Mouse (Mus musculus) left cerebral cortex, adult 11 months (tissue): ENCODE data around the gene Bckdk.
"Not testable (repeated sequence)": the region's sequence is repeated elsewhere in the genome, so short reads cannot be mapped to it uniquely, and the experiment has no call there.

Source experiments
- DNase-seq: peaks from one replicate; pipeline ENCODE4 v3.0.0; 2022; ENCODE audit warnings: low spot score

The Bckdk gene

DNA sequence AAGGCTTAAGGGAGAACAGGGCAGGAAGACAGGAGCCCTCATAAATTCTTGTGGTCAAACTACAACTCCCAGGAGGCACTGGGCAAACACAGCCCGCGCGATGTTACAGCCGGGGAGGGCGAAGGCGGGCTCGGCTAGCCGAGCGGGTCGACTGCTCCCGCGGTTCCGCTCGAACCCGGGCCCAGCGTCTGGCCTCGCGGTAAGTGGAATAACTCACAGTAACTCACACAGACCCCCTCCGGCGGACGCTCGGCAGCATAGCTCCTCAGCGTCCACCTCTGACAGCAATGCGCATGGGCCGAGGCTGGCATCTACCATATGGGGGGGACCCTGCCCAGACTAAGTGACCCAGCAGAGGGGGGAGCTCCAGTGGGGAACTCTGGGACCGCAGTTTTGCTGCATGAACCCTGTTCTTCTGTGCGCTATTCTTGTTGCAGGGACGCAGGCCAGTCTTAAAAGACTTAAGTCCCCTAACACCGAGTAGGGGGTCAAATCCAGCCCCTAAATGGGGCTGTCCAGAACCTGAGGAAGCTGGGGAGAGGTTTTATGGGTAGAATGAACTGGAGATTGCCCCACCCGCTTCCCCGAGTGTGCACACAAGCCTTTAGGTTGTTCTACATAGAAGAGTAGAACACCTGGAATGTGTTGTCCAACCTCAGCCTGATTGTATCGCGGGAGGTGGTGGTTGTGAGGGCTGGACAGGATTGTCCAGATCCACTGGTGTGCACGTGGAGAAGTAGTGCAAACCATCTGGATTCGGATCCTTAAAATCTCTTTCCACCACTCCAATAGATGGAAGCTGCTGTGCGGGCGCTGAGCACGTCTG, at the start of gene Bckdk:
Gene Bckdk, plus strand, starts transcription at position 112 of the 826 bp plus-strand sequence.
- DNase-seq: peak; percentile 67

GRCm38 (mm10) chr7:127858258-127858657, 45.6 kb upstream of the Bckdk start:
- DNase-seq: no peak

DNA sequence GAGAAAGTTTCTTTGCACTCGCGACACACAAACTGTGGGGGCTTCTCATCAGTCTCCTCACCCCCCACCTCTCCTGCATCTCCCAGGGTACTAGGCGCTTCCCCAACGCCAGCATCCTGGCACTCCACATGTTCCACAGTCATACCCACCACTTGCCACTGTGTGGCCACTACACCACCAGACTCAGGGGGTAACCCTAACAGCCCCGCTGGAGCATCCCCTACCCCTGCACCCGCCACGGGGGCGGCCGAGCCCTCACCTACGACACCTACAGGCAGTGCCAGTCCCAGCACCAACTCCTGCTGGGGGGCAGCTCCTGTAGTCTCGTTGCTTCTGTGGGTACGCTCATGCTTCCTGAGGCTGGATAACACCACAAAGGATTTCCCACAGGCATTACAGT, 37.4 kb upstream of the Bckdk start:
- DNase-seq: no peak

DNA sequence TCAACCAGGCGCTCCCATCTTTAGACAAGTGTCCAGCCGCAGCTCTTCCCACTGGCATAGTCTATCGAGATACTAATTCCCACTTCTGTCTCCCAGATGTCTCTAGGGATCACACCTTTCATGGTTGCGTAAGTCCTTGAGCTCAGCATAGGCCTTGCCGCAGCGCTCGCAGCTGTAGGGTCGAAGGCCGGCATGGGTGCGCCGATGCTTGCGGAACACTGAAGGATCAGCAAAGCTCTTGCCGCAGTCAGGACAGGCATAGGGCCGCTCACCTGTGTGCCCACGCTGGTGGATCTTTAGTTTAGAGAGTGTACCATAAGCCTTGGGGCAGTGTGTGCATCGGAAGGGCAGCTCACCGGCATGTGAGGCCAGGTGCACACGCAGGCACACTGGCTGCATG, 36.2 kb upstream of the Bckdk start:
- no peak for DNase-seq

- no peak for DNase-seq
Observed at GRCm38 (mm10) chr7:127869149-127869810, 34.6 kb upstream of the Bckdk start.

- DNase-seq: no peak
Observed at GRCm38 (mm10) chr7:127870136-127870821, 33.6 kb upstream of the Bckdk start.

GRCm38 (mm10) chr7:127874812-127875626, 28.9 kb upstream of the Bckdk start:
- no peak for DNase-seq

- DNase-seq: peak; percentile 89
Observed at GRCm38 (mm10) chr7:127875627-127876001, 28.3 kb upstream of the Bckdk start.

DNA sequence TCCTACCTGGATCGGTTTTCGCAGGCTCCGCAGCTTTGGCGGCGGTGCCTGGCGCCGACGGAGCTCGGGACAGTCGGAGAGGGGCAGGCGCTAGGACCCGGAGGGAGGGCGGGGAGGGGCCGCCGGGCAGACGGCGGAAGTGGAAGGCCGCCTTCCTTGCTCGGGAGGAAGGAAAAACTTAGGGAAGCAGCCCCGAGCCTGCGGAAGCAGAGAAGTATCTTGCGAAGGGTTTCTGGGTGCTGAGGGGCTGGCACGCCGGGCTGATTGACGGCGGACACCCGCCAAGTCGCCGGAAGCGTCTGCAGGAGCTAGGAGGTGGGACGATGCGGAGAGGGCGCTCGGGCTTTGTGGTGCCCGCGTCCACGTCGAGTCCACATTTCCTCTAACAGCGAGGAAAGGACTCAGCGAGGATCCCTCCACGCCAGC, 27.8 kb upstream of the Bckdk start, which contains the start of gene Zfp646:
Gene Zfp646, plus strand, starts transcription at position 181 of the 426 bp plus-strand sequence.
- DNase-seq: peak; percentile 53

DNA sequence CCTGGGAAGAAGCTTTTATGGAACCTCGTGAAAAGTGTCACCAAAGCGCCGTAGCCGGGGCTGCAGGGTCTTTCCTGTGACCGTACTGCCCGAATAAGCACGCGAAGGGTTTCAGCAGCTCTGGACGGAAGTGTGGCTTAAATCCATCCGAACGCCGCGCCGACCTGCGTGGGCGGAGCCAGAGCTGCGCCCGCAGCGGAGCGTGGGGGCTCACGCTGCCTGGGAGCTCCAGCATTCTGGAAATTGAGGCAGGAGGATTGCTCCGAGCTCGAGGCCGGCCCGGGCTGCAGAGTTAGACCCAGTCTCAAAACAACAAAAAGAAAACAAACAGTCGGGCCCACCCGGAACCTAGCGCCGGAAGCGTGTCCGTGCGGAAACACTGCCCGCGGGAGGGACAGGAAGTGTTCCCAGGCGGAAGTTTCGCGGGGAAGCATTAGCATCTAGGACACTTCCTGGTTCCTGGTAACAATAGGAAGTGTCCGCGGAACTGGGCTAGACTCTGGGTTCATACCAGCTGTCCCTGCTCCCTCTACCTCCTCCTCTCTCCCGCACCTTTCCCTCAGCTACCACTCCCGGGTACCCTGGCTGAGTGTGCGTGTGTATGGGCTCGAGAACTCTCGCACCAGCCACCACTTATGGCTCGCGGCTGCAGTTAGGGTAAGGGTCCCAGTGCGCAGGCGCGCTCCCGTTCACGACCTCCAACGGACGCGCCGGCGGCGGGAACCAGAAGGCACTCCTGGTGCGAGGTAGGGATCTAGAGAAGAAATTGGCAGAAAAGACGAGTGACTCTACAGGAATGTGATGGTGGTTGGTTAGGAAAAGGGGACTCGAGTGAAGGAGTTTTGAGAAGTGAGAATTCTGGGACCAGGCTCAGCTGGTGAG, 27.2 kb upstream of the Bckdk start, which contains the start of gene Zfp668:
Gene Zfp668, minus strand, starts transcription at position 362 of the 882 bp plus-strand sequence.
- peak; percentile 83 for DNase-seq

DNA sequence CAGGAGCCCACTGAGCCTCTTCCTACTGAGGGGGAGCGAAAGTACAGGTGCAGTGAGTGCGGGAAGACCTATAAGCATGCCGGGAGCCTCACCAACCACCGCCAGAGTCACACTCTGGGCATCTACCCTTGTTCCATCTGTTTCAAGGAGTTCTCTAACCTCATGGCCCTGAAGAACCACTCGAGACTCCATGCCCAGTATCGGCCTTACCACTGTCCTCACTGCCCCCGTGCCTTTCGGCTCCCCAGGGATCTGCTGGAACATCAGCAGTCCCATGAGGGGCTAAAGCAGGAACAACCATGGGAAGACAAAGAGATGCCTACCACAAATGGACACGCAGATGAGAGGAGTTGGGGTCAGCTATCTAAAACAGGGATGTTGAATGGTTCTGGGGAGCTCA, 24.6 kb upstream of the Bckdk start:
- DNase-seq: no peak

DNA sequence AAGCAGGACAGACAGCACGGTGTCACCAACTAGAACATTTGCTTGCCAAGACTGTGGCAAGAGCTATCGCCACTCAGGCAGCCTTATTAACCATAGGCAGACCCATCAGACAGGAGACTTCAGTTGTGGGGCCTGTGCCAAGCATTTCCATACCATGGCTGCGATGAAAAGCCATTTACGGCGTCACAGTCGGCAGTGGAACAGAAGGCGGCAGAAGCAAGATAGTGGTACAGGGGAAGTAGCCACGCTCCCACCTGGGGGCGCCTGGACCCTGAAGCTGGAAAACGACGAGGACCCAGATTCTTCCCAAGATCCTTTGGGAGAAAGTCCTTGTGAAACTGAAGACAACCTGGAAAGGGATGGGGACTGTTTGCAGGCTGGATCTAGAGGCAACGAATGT, 23.5 kb upstream of the Bckdk start:
- no peak for DNase-seq

DNA sequence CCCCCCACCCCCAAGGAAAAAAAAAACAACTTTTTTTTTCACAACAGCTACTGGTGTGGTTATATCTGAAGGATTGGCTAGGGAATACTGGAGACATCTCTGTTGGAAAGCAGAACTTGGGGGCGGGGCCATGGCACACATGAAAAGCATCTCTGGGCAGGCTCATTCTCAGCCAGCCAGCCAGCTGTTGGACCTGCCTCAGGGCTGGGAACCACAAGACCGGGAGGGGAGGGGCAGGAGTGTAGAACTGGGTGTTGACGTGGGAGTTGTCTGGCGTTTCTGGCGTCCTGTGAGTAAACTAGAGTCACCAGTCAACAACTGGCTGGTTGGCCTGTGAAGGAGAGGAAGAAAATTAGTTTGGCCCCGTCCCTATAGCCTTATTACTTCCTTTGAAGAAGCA, 17.9 kb upstream of the Bckdk start:
- no peak for DNase-seq

GRCm38 (mm10) chr7:127886551-127886950, 17.3 kb upstream of the Bckdk start:
- no peak for DNase-seq

- DNase-seq: no peak
Observed at GRCm38 (mm10) chr7:127887191-127887590, 16.7 kb upstream of the Bckdk start.

DNA sequence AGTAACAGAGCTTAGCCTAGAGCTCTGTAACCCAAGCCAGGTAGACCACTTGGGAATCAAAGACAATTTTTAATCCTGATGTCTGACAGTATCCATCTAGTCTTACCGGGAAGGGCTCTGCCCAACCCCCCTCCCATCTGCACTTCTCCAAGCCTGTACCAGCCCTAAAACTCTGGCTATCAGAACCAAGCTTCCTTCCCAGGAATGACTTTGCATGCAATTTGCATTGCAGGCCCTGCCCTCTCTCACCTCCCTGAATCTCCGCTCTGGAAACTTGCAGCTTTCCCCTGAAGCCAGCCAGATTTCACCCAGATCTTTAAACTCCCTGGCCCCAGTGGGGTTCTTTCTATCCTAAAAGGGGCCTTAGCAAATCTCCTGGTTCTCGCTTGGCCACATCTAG, 16.1 kb upstream of the Bckdk start:
- DNase-seq: no peak

DNA sequence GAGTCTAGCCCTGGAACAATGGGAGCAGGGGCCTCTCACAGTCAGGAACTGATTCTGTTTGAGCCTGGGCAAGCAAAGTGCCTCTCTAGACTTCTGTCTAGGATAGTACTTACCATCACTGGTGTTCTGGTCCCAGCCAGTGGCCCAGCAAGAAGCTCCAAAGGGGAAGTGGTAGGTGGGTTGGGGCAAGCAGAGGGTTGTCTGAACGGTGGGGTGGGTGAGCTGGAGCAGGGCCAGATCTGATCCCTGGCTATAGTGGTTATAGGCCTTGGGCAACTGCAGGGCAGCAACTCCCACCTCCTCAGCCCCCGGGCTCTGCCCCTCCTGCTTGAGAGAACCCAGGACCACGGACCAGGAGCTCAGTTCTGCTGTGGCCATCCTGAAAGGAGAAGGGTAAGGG, 15.1 kb upstream of the Bckdk start:
- DNase-seq: no peak

DNA sequence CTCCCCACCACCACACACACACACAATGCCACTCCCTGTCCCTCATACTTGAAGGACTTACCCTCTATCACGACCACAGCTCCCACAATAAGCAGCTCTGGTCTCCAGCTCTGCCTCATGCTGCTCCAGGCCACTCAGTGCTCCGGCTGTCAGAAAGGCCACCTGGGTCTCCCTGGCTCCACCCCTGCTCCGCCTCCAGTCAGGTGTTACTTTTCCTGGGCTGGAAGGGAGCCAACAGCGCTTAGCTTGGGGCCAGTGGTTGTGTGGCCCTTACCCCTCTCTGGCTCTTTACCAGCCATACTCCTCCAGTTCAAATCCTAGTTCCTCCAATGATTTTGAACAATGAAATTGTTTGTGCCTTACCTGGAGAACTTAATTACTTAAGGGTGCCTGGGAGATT, 13.1 kb upstream of the Bckdk start, which contains the start of gene Prss53:
Gene Prss53, minus strand, starts transcription at position 173 of the 400 bp plus-strand sequence.
- no peak for DNase-seq

DNA sequence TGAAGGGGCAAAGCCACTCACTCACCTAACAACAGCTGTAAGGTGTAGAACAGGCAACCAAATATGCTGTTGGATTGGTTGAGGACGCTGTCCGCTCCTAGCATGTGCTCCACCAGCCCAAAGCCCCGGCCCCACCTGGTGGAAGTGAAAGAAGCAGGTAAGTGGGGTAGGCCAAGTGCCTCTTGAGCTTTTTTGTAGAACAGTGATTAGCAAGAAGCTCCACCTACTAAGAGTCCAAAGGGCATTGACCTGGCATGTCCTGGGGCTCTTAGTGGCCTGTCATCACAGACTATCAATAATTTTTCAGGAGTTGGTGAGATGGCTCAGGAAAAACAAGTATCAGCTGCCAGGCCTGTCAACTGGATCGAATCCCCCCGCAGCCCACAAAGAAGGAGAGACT, 9.4 kb upstream of the Bckdk start:
- no peak for DNase-seq

- peak; percentile 94 for DNase-seq
Observed at GRCm38 (mm10) chr7:127895442-127895841, 8.4 kb upstream of the Bckdk start, which contains the start of the genes Gm21974 and Vkorc1. Gene Gm21974 (minus strand): TSS chr7:127895454. Gene Vkorc1 (minus strand): TSS chr7:127895617.

- DNase-seq: not testable (repeated sequence)
Observed at GRCm38 (mm10) chr7:127895891-127896290, 8.0 kb upstream of the Bckdk start.
